Mouse (Mus musculus) hindbrain, embryonic 10.5 days (tissue): ENCODE results near the gene Emg1. TPM values are rescaled to one million over a fixed set of nuclear protein-coding genes. Genes with fewer than 3 reads are reported as not detected.

Experiments
- DNase-seq: peaks from one replicate; pipeline ENCODE4 v3.0.0-alpha.2; 2017; ENCODE audit warnings: low spot score
- H3K27ac ChIP-seq: fragments of 300-500 bp; sonication (generic); 2 replicates; pipeline ENCODE4 v1.5.1; 2016; ENCODE audit warnings: mild to moderate bottlenecking, moderate library complexity
- H3K27me3 ChIP-seq: fragments of 300-500 bp; sonication (generic); 2 replicates; pipeline ENCODE4 v1.6.1; 2016; ENCODE audit warnings: mild to moderate bottlenecking; ENCODE audit not compliant: poor library complexity, insufficient read depth, severe bottlenecking
- H3K36me3 ChIP-seq: fragments of 300-500 bp; sonication (generic); 2 replicates; pipeline ENCODE4 v1.6.1; 2016; ENCODE audit warnings: mild to moderate bottlenecking, moderate library complexity
- H3K4me1 ChIP-seq: fragments of 300-500 bp; sonication (generic); replicated peaks from 2 replicates; pipeline ENCODE4 v1.6.1; 2016; ENCODE audit warnings: mild to moderate bottlenecking
- H3K4me3 ChIP-seq: fragments of 300-500 bp; sonication (generic); 2 replicates; pipeline ENCODE4 v1.5.1; 2016; ENCODE audit warnings: mild to moderate bottlenecking, moderate library complexity
- H3K9me3 ChIP-seq: fragments of 300-500 bp; sonication (generic); 2 replicates; pipeline ENCODE4 v1.6.1; 2016; ENCODE audit warnings: mild to moderate bottlenecking, moderate library complexity
- WGBS: fragments of 180-500 bp; shearing (Covaris S2); methylation state at CpG from one replicate; pipeline ENCODE4 v1.1.7; 2016; 5-methylcytosine and 5-hydroxymethylcytosine counted together
- polyA plus RNA-seq: library from polyadenylated mRNA; unstranded; fragments of >200 nt; fragmentation: Nextera tagmentation; extraction: Ambion mirVana; gene quantifications from 2 replicates; pipeline ENCODE4 v1.2.1, GENCODE M21; 2016

Emg1 gene
- polyA plus RNA-seq, 1 experiment from 2014 or later, result 215 TPM

- no peak for DNase-seq
- H3K9me3 ChIP-seq, result no peaks in the 10 kb centered on the region
- no peak overlapping the region for H3K4me3 ChIP-seq
- no peak overlapping the region for H3K27ac ChIP-seq
- H3K27me3 ChIP-seq, result no peaks in the 10 kb centered on the region
- WGBS, result 92% methylated on average over 11 of the region's 11 CpGs
- H3K4me1 ChIP-seq, result peaks cover 41% of the 10 kb centered on the region
- no peaks in the 10 kb centered on the region for H3K36me3 ChIP-seq
Observed at GRCm38 (mm10) chr6:124737040-124737439, 25.1 kb upstream of the Emg1 start.

GRCm38 (mm10) chr6:124734417-124734816 lies 22.4 kb upstream of the Emg1 start:
- 89% methylated on average over 3 of the region's 3 CpGs for WGBS
- Histone ChIP-seq H3K36me3 (no peaks in the 10 kb centered on the region), H3K27me3 (no peaks in the 10 kb centered on the region), H3K4me3 (no peak overlapping the region), H3K9me3 (no peaks in the 10 kb centered on the region), H3K27ac (no peak overlapping the region), H3K4me1 (peaks cover 24% of the 10 kb centered on the region)
- DNase-seq, result no peak

- Histone ChIP-seq H3K9me3 (no peaks in the 10 kb centered on the region), H3K4me1 (peaks cover 21% of the 10 kb centered on the region), H3K27me3 (no peaks in the 10 kb centered on the region), H3K36me3 (no peaks in the 10 kb centered on the region), H3K27ac (peak overlapping the region; percentile 75), H3K4me3 (0 out of 2 replicates have a peak overlapping the region, but pooled peaks have one; percentile 2)
- 49% methylated on average over 19 of the region's 19 CpGs for WGBS
- no peak for DNase-seq
Observed at GRCm38 (mm10) chr6:124732476-124733370, 20.7 kb upstream of the Emg1 start.

- H3K36me3 ChIP-seq, result no peaks in the 10 kb centered on the region
- H3K27ac ChIP-seq, result no peak overlapping the region
- H3K4me1 ChIP-seq, result peaks cover 24% of the 10 kb centered on the region
- no peak for DNase-seq
- no peak overlapping the region for H3K4me3 ChIP-seq
- H3K27me3 ChIP-seq, result no peaks in the 10 kb centered on the region
- no peaks in the 10 kb centered on the region for H3K9me3 ChIP-seq
- WGBS, result 88% methylated on average over 7 of the region's 7 CpGs
Observed at GRCm38 (mm10) chr6:124731038-124731437, 19.1 kb upstream of the Emg1 start.

- H3K9me3 ChIP-seq, result no peaks in the 10 kb centered on the region
- no peaks in the 10 kb centered on the region for H3K27me3 ChIP-seq
- no peak overlapping the region for H3K4me3 ChIP-seq
- no peak for DNase-seq
- peaks cover 24% of the 10 kb centered on the region for H3K4me1 ChIP-seq
- H3K36me3 ChIP-seq, result no peaks in the 10 kb centered on the region
- 87% methylated on average over 8 of the region's 8 CpGs for WGBS
- no peak overlapping the region for H3K27ac ChIP-seq
Observed at GRCm38 (mm10) chr6:124729850-124730705, 18.1 kb upstream of the Emg1 start.

GRCm38 (mm10) chr6:124728621-124729020 lies 16.6 kb upstream of the Emg1 start:
- no peak overlapping the region for H3K4me3 ChIP-seq
- H3K9me3 ChIP-seq, result no peaks in the 10 kb centered on the region
- H3K4me1 ChIP-seq, result peaks cover 24% of the 10 kb centered on the region
- H3K36me3 ChIP-seq, result no peaks in the 10 kb centered on the region
- DNase-seq, result no peak
- 86% methylated on average over 10 of the region's 10 CpGs for whole genome bisulfite sequencing
- no peaks in the 10 kb centered on the region for H3K27me3 ChIP-seq
- H3K27ac ChIP-seq, result no peak overlapping the region

- H3K9me3 ChIP-seq, result no peaks in the 10 kb centered on the region
- 87% methylated on average over 10 of the region's 10 CpGs for WGBS
- no peak overlapping the region for H3K4me3 ChIP-seq
- H3K4me1 ChIP-seq, result peaks cover 23% of the 10 kb centered on the region
- H3K27ac ChIP-seq, result no peak overlapping the region
- no peaks in the 10 kb centered on the region for H3K36me3 ChIP-seq
- no peaks in the 10 kb centered on the region for H3K27me3 ChIP-seq
- no peak for DNase-seq
Observed at GRCm38 (mm10) chr6:124724472-124724871, 12.5 kb upstream of the Emg1 start.

- peaks cover 30% of the 10 kb centered on the region for H3K4me1 ChIP-seq
- H3K9me3 ChIP-seq, result no peaks in the 10 kb centered on the region
- H3K27me3 ChIP-seq, result no peaks in the 10 kb centered on the region
- WGBS, result 85% methylated on average over 8 of the region's 8 CpGs
- no peak for DNase-seq
- H3K36me3 ChIP-seq, result no peaks in the 10 kb centered on the region
- no peak overlapping the region for H3K27ac ChIP-seq
- no peak overlapping the region for H3K4me3 ChIP-seq
Observed at GRCm38 (mm10) chr6:124723541-124723940, 11.6 kb upstream of the Emg1 start.

- Histone ChIP-seq H3K4me3 (no peak overlapping the region), H3K9me3 (no peaks in the 10 kb centered on the region), H3K36me3 (peaks cover 1% of the 10 kb centered on the region; the same call in 1 of the 2 replicates), H3K4me1 (peaks cover 27% of the 10 kb centered on the region), H3K27me3 (no peaks in the 10 kb centered on the region), H3K27ac (no peak overlapping the region)
- no peak for DNase-seq
- WGBS, result 87% methylated on average over 6 of the region's 6 CpGs
Observed at GRCm38 (mm10) chr6:124722876-124723473, 11.0 kb upstream of the Emg1 start.

- H3K9me3 ChIP-seq, result no peaks in the 10 kb centered on the region
Observed at GRCm38 (mm10) chr6:124720904-124721303, 8.9 kb upstream of the Emg1 start.

GRCm38 (mm10) chr6:124719354-124719978 lies 7.5 kb upstream of the Emg1 start:
- Histone ChIP-seq H3K4me1 (peaks cover 24% of the 10 kb centered on the region), H3K27me3 (no peaks in the 10 kb centered on the region), H3K36me3 (peaks cover 36% of the 10 kb centered on the region), H3K27ac (peak overlapping the region; percentile 79), H3K4me3 (peak overlapping the region; percentile 39), H3K9me3 (no peaks in the 10 kb centered on the region)
- WGBS, result 74% methylated on average over 7 of the region's 7 CpGs
- no peak for DNase-seq

More at GRCm38 (mm10) chr6:124720904-124721303, 8.9 kb upstream of the Emg1 start:
- WGBS, result 71% methylated on average over 11 of the region's 11 CpGs
- Histone ChIP-seq H3K36me3 (peaks cover 22% of the 10 kb centered on the region), H3K27ac (peak overlapping the region; percentile 42), H3K4me3 (no peak overlapping the region), H3K4me1 (peaks cover 24% of the 10 kb centered on the region), H3K27me3 (no peaks in the 10 kb centered on the region)
- DNase-seq, result no peak

- Histone ChIP-seq H3K27ac (peak overlapping the region; percentile 79), H3K36me3 (peaks cover 44% of the 10 kb centered on the region), H3K4me3 (peak overlapping the region; percentile 39), H3K4me1 (peaks cover 29% of the 10 kb centered on the region), H3K9me3 (no peaks in the 10 kb centered on the region), H3K27me3 (no peaks in the 10 kb centered on the region)
- no peak for DNase-seq
- 61% methylated on average over 16 of the region's 16 CpGs for WGBS
Observed at GRCm38 (mm10) chr6:124718703-124719102, 6.7 kb upstream of the Emg1 start.
